Comparison of ENCODE assay signal across 7 mouse cellular contexts in the genomic region with DNA sequence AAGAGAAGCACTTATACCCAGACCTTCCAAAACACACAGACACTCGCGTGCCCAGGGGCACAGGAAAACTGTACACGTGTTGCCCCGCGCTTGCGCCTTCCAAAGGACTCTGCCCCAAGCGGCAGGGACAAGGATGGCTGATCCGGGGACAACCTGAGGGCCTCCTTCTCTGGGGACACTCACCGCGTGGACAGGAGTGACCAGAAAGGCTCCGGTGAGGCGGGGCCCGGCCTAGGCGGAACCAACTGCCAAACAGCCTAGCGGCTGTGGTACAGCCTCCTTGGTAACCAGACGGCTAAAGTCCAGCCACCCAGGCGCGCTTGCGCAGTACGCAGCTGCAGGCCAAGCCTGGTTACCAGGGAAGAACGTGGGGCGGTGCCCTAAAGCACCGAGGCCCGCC. TPM values are rescaled to one million over a fixed set of nuclear protein-coding genes. Genes with fewer than 3 reads are reported as not detected.
DNase-seq lines count a peak whose midpoint lies in the region; ATAC-seq and TF ChIP-seq lines count a peak whose summit lies in the region.

A gene (plus strand): TSS at position 112 of the 400 bp plus-strand sequence.
A gene (minus strand): TSS at position 331 of the 400 bp plus-strand sequence.

- H3K36me3 ChIP-seq in intestine, postnatal 0 days (ENCODE audit: control insufficient read depth, insufficient read depth) = no peaks in the 10 kb centered on the region; the same call in 1 of the 2 replicates
- H3K36me3 ChIP-seq in midbrain, embryonic 12.5 days = no peaks in the 10 kb centered on the region
- H3K36me3 ChIP-seq in small intestine, adult 2 months (ENCODE audit: control insufficient read depth, insufficient read depth, low read length) = no peaks in the 10 kb centered on the region

- DNase-seq in adrenal gland, adult 2 months = peak; percentile 98
- DNase-seq in embryo, embryonic 11.5 days (ENCODE audit: low read depth, low spot score) = peak; percentile 81
- DNase-seq in gonadal fat pad, adult 2 months (ENCODE audit: low read depth) = no peak
- DNase-seq in left cerebral cortex, postnatal 4 days = peak; percentile 95

- intact Hi-C loops in left cerebral cortex, postnatal 4 days (cut with DNase I) = no loop called here

- WGBS in intestine, postnatal 0 days = under 1% methylated on average over 24 of the region's 24 CpGs
- 1% methylated on average over 24 of the region's 24 CpGs for WGBS in midbrain, embryonic 12.5 days
- WGBS in small intestine, adult 2 months = under 1% methylated on average over 24 of the region's 24 CpGs

- H3K9me3 ChIP-seq in intestine, postnatal 0 days (ENCODE audit: control insufficient read depth) = no peaks in the 10 kb centered on the region
- no peaks in the 10 kb centered on the region for H3K9me3 ChIP-seq in midbrain, embryonic 12.5 days

- peak; percentile 75 for TF ChIP-seq CTCF in intestine, postnatal 0 days (IDR thresholded peaks at IDR 0.05; ENCODE audit: low read depth)
- peak; percentile 57; the same call in 1 of the 2 replicates for TF ChIP-seq CTCF in small intestine, adult 2 months (IDR thresholded peaks at IDR 0.05; ENCODE audit: extremely low read depth, insufficient read length, insufficient replicate concordance, low read depth, low read length)

- TF ChIP-seq POLR2A in small intestine, adult 2 months (IDR thresholded peaks at IDR 0.05; ENCODE audit: low read depth, low read length) = peak; percentile 64

- no peaks in the 10 kb centered on the region for H3K27me3 ChIP-seq in intestine, postnatal 0 days (replicated peaks; ENCODE audit: control insufficient read depth, insufficient read depth, low read length)
- H3K27me3 ChIP-seq in midbrain, embryonic 12.5 days = no peaks in the 10 kb centered on the region
- H3K27me3 ChIP-seq in small intestine, adult 2 months (ENCODE audit: control insufficient read depth, insufficient read depth, low read length) = no peaks in the 10 kb centered on the region

- peak within 1 kb of the TSS; percentile 95 for H3K4me2 ChIP-seq in intestine, postnatal 0 days (replicated peaks; ENCODE audit: low read depth)
- H3K4me2 ChIP-seq in midbrain, embryonic 12.5 days (replicated peaks) = peak within 1 kb of the TSS; percentile 58

- H3K4me3 ChIP-seq in intestine, postnatal 0 days (ENCODE audit: low read depth, low read length) = peak within 1 kb of the TSS; percentile 54
- H3K4me3 ChIP-seq in midbrain, embryonic 12.5 days = peak within 1 kb of the TSS; percentile 51
- H3K4me3 ChIP-seq in small intestine, adult 2 months (ENCODE audit: low read depth, low read length) = peak within 1 kb of the TSS; percentile 74

- H3K27ac ChIP-seq in intestine, postnatal 0 days (ENCODE audit: low read depth, low read length) = peak within 1 kb of the TSS; percentile 77
- H3K27ac ChIP-seq in midbrain, embryonic 12.5 days (replicated peaks) = peak within 1 kb of the TSS; percentile 71
- peak within 1 kb of the TSS; percentile 72 for H3K27ac ChIP-seq in small intestine, adult 2 months (ENCODE audit: insufficient read depth, low read depth, low read length)

- ATAC-seq in intestine, postnatal 0 days = peak; percentile 95
- peak; percentile 85 for ATAC-seq in midbrain, embryonic 12.5 days (ENCODE audit: low FRiP score, low read depth)

- peaks cover 12% of the 10 kb centered on the region for H3K4me1 ChIP-seq in intestine, postnatal 0 days (replicated peaks; ENCODE audit: control insufficient read depth, insufficient read depth, low read length)
- peaks cover 48% of the 10 kb centered on the region for H3K4me1 ChIP-seq in midbrain, embryonic 12.5 days
- H3K4me1 ChIP-seq in small intestine, adult 2 months (ENCODE audit: control insufficient read depth, insufficient read depth, insufficient read length, low read length) = peaks cover 28% of the 10 kb centered on the region

- H3K9ac ChIP-seq in intestine, postnatal 0 days (ENCODE audit: low read depth, low read length) = peak within 1 kb of the TSS; percentile 59
- H3K9ac ChIP-seq in midbrain, embryonic 12.5 days (replicated peaks) = peak within 1 kb of the TSS; percentile 72

RNA-seq across cellular contexts. Expression of the first gene that starts in this region (rescaled TPM):
- 10 to 100 TPM; 32.6 to 46.6 TPM for total RNA-seq in adrenal gland, adult 2 months (2021)
- polyA plus RNA-seq in adrenal gland, adult 2 months (2012; rRNA removed) = 144 and 175 TPM in 2 replicates
- 133 and 140 TPM in 2 replicates for polyA plus RNA-seq in gonadal fat pad, adult 2 months (2012; rRNA removed)
- polyA plus RNA-seq in intestine, postnatal 0 days (2015; fragmentation: Nextera tagmentation; extraction: Ambion mirVana) = 35.9 and 38.1 TPM in 2 replicates
- total RNA-seq in left cerebral cortex, postnatal 4 days (2021) = 10 to 100 TPM; 13.3 to 13.8 TPM
- polyA plus RNA-seq in midbrain, embryonic 12.5 days (2016; fragmentation: Nextera tagmentation; extraction: Ambion mirVana) = 4.2 and 4.7 TPM in 2 replicates
- polyA plus RNA-seq in small intestine, adult 2 months (2012; rRNA removed) = 40.3 and 53.1 TPM in 2 replicates

RNA-seq across cellular contexts. Expression of the second gene that starts in this region (rescaled TPM):
- 10 to 100 TPM; 18.8 to 25.9 TPM for total RNA-seq in adrenal gland, adult 2 months (2021)
- 29.0 and 33.9 TPM in 2 replicates for polyA plus RNA-seq in adrenal gland, adult 2 months (2012; rRNA removed)
- 26.9 and 36.5 TPM in 2 replicates for polyA plus RNA-seq in gonadal fat pad, adult 2 months (2012; rRNA removed)
- polyA plus RNA-seq in intestine, postnatal 0 days (2015; fragmentation: Nextera tagmentation; extraction: Ambion mirVana) = 20.8 and 21.0 TPM in 2 replicates
- total RNA-seq in left cerebral cortex, postnatal 4 days (2021) = 10 to 100 TPM; 70.1 to 71.4 TPM
- 34.1 and 36.5 TPM in 2 replicates for polyA plus RNA-seq in midbrain, embryonic 12.5 days (2016; fragmentation: Nextera tagmentation; extraction: Ambion mirVana)
- polyA plus RNA-seq in small intestine, adult 2 months (2012; rRNA removed) = 17.2 and 28.9 TPM in 2 replicates
